27 mouse cellular contexts compared by ENCODE assay signal in the genomic region with DNA sequence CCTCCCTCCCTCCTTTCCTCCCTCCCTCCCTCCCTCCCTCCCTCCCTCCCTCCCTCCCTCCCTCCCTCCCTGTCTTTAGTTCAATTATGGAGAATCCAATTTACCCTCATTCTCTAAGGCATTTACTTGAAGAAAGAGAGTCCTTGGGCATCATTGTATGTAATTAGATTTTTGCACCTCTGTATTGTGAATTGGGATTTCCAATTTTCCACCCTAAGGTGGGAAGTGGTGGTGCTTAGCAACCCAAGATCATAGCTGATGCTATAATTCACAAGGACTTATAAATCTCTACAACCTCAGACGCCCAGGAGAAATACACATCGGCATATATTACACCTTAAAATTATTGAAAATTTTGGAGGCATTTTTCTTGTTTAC. TPM values are rescaled to one million over a fixed set of nuclear protein-coding genes. Genes with fewer than 3 reads are reported as not detected.
DNase-seq lines count a peak whose midpoint lies in the region; ATAC-seq lines count a peak whose summit lies in the region.
"Had no signal": no experiment of that assay in that cellular context is flagged by ENCODE, and none has a peak within 500 bp of the region (broad histone marks: within the 10 kb centered on the region; RNA-seq: fewer than 3 reads in every experiment).

No protein-coding gene starts in this region.

- H3K27ac ChIP-seq in forebrain, embryonic 12.5 days: no peak overlapping the region
- H3K27ac ChIP-seq in forebrain, embryonic 10.5 days: no peak overlapping the region
- H3K27ac ChIP-seq in neural tube, embryonic 11.5 days (ENCODE audit: low read depth, low read length): no peak overlapping the region
- H3K27ac ChIP-seq in neural tube, embryonic 12.5 days: no peak overlapping the region
- H3K27ac ChIP-seq: embryonic facial prominence, embryonic 13.5 days; forebrain, embryonic 13.5 days; limb, embryonic 13.5 days; lung, embryonic 15.5 days; midbrain, embryonic 10.5 days had no signal

- no peak overlapping the region for H3K4me3 ChIP-seq in forebrain, embryonic 12.5 days (replicated peaks)
- H3K4me3 ChIP-seq in forebrain, embryonic 10.5 days: no peak overlapping the region
- no peak overlapping the region for H3K4me3 ChIP-seq in neural tube, embryonic 11.5 days (ENCODE audit: low read depth, low read length)
- no peak overlapping the region for H3K4me3 ChIP-seq in neural tube, embryonic 12.5 days
- H3K4me3 ChIP-seq: embryonic facial prominence, embryonic 13.5 days; erythroblast, embryonic 14.5 days; forebrain, embryonic 13.5 days; limb, embryonic 13.5 days; lung, embryonic 15.5 days; midbrain, embryonic 10.5 days had no signal

- DNase-seq in forebrain, embryonic 10.5 days (ENCODE audit: extremely low spot score, low spot score): no peak
- DNase-seq in neural tube, embryonic 11.5 days (ENCODE audit: low spot score): no peak
- DNase-seq in neural tube, embryonic 10.5 days (ENCODE audit: extremely low spot score, low spot score): no peak
- DNase-seq in gastrocnemius, postnatal 14 days: no peak
- no peak for DNase-seq in heart, adult 9 months (ENCODE audit: low spot score in 2 of 2)
- DNase-seq: cerebellum, adult 11 months; cerebellum, adult 9-10 months; gastrocnemius, postnatal 10 days; heart, postnatal 36 days; kidney, adult 11 months; kidney, postnatal 14 days; layer of hippocampus, adult 9-11 months; right cerebral cortex, postnatal 25 days; spleen, adult 18-20 months; thymus, postnatal 14 days had no signal

- 0 out of 2 replicates have a peak, but pooled peaks cover 5% of the 10 kb centered on the region for H3K4me1 ChIP-seq in forebrain, embryonic 12.5 days
- peaks cover 27% of the 10 kb centered on the region for H3K4me1 ChIP-seq in forebrain, embryonic 10.5 days
- no peaks in the 10 kb centered on the region for H3K4me1 ChIP-seq in neural tube, embryonic 11.5 days (ENCODE audit: control insufficient read depth, insufficient read depth, low read length)
- peaks cover 12% of the 10 kb centered on the region; the same call in 1 of the 2 replicates for H3K4me1 ChIP-seq in neural tube, embryonic 12.5 days
- H3K4me1 ChIP-seq: midbrain, embryonic 10.5 days had no signal

- 78% methylated on average over 2 of the region's 2 CpGs for WGBS in forebrain, embryonic 12.5 days
- 82% methylated on average over 2 of the region's 2 CpGs for WGBS in forebrain, embryonic 10.5 days
- WGBS in neural tube, embryonic 11.5 days: 87% methylated on average over 2 of the region's 2 CpGs
- WGBS in neural tube, embryonic 12.5 days: 70% methylated on average over 2 of the region's 2 CpGs

- H3K9ac ChIP-seq in forebrain, embryonic 12.5 days: no peak overlapping the region
- no peak overlapping the region for H3K9ac ChIP-seq in neural tube, embryonic 11.5 days (ENCODE audit: low read length)
- H3K9ac ChIP-seq in neural tube, embryonic 12.5 days: no peak overlapping the region
- H3K9ac ChIP-seq: embryonic facial prominence, embryonic 13.5 days; forebrain, embryonic 13.5 days; limb, embryonic 13.5 days; lung, embryonic 15.5 days had no signal

- H3K9me3 ChIP-seq in forebrain, embryonic 12.5 days: no peaks in the 10 kb centered on the region
- H3K9me3 ChIP-seq in forebrain, embryonic 10.5 days: peaks cover 4% of the 10 kb centered on the region; the same call in 1 of the 2 replicates
- H3K9me3 ChIP-seq in neural tube, embryonic 11.5 days (ENCODE audit: control insufficient read depth, low read length): no peaks in the 10 kb centered on the region
- H3K9me3 ChIP-seq in neural tube, embryonic 12.5 days: no peaks in the 10 kb centered on the region
- H3K9me3 ChIP-seq: embryonic facial prominence, embryonic 13.5 days; forebrain, embryonic 13.5 days; limb, embryonic 13.5 days; lung, embryonic 15.5 days had no signal

- H3K4me2 ChIP-seq in forebrain, embryonic 12.5 days: no peak overlapping the region
- H3K4me2 ChIP-seq in neural tube, embryonic 11.5 days (ENCODE audit: low read depth): no peak overlapping the region
- no peak overlapping the region for H3K4me2 ChIP-seq in neural tube, embryonic 12.5 days (replicated peaks)
- H3K4me2 ChIP-seq: embryonic facial prominence, embryonic 13.5 days; forebrain, embryonic 13.5 days; heart, embryonic 11.5 days; limb, embryonic 13.5 days; liver, embryonic 11.5 days; lung, embryonic 15.5 days had no signal

- 0 out of 2 replicates have a peak, but pooled peaks have one; percentile 19 for ATAC-seq in forebrain, embryonic 12.5 days (ENCODE audit: low FRiP score)
- 0 out of 2 replicates have a peak, but pooled peaks have one; percentile 40 for ATAC-seq in neural tube, embryonic 11.5 days (ENCODE audit: insufficient read depth, low FRiP score, low TSS enrichment)
- peak; percentile 55 for ATAC-seq in neural tube, embryonic 12.5 days (ENCODE audit: low FRiP score, low read depth)
- ATAC-seq: forebrain, embryonic 13.5 days; inflammation-experienced regulatory T-cells, adult 6 months had no signal

- intact Hi-C loops in gastrocnemius, postnatal 14 days (cut with DNase I; ENCODE audit: low total_unique reads): no loop called here

- H3K27me3 ChIP-seq in forebrain, embryonic 12.5 days: no peaks in the 10 kb centered on the region
- H3K27me3 ChIP-seq in forebrain, embryonic 10.5 days (ENCODE audit: poor library complexity, severe bottlenecking): no peaks in the 10 kb centered on the region
- no peaks in the 10 kb centered on the region for H3K27me3 ChIP-seq in neural tube, embryonic 11.5 days (ENCODE audit: control insufficient read depth, insufficient read depth, low read length)
- H3K27me3 ChIP-seq in neural tube, embryonic 12.5 days (replicated peaks): no peaks in the 10 kb centered on the region
- H3K27me3 ChIP-seq: embryonic facial prominence, embryonic 13.5 days; forebrain, embryonic 13.5 days; limb, embryonic 13.5 days had no signal

- no peaks in the 10 kb centered on the region for H3K36me3 ChIP-seq in forebrain, embryonic 12.5 days (replicated peaks)
- no peaks in the 10 kb centered on the region for H3K36me3 ChIP-seq in forebrain, embryonic 10.5 days (replicated peaks)
- no peaks in the 10 kb centered on the region for H3K36me3 ChIP-seq in neural tube, embryonic 11.5 days (ENCODE audit: control insufficient read depth, insufficient read depth, low read length)
- H3K36me3 ChIP-seq in neural tube, embryonic 12.5 days: no peaks in the 10 kb centered on the region
- H3K36me3 ChIP-seq: embryonic facial prominence, embryonic 13.5 days; G1E; limb, embryonic 13.5 days; lung, embryonic 15.5 days; midbrain, embryonic 10.5 days had no signal

RNA-seq across cellular contexts. Expression of gene Fam129a, which starts 59.3 kb away (rescaled TPM):
- 1.4 and 1.7 TPM in 2 replicates for polyA plus RNA-seq in forebrain, embryonic 12.5 days (2016; fragmentation: Nextera tagmentation; extraction: Ambion mirVana)
- 0.46 and 0.59 TPM in 2 replicates for polyA plus RNA-seq in forebrain, embryonic 10.5 days (2016; fragmentation: Nextera tagmentation; extraction: Ambion mirVana)
- polyA plus RNA-seq in neural tube, embryonic 11.5 days (2014; fragmentation: Nextera tagmentation; extraction: Ambion mirVana): 1.9 and 2.2 TPM in 2 replicates
- 3.8 and 4.7 TPM in 2 replicates for polyA plus RNA-seq in neural tube, embryonic 12.5 days (2016; fragmentation: Nextera tagmentation; extraction: Ambion mirVana)
- 10 to 100 TPM; 25.0 to 29.4 TPM for total RNA-seq in gastrocnemius, postnatal 14 days (2021)
- polyA plus RNA-seq: G1E had no signal
